Mouse (Mus musculus) frontal cortex, adult (tissue): Measurements from ENCODE around the gene Zfp451.

Experiments used
- ATAC-seq: cut with Nextera tagmentation; 2 replicates; pipeline ENCODE4 v1.9.2; 2017; ENCODE audit warnings: mild to moderate bottlenecking, moderate library complexity, mixed read lengths; ENCODE audit not compliant: low TSS enrichment

Gene Zfp451

GRCm38 (mm10) chr1:33717636-33718035, 96.8 kb downstream of the Zfp451 start:
- ATAC-seq, result no peak

GRCm38 (mm10) chr1:33714796-33715195, 99.6 kb downstream of the Zfp451 start:
- ATAC-seq, result no peak

GRCm38 (mm10) chr1:33712026-33712425, 102.4 kb downstream of the Zfp451 start:
- ATAC-seq, result no peak
